Mouse (Mus musculus): Measurements from ENCODE around the gene Unk.

DNA sequence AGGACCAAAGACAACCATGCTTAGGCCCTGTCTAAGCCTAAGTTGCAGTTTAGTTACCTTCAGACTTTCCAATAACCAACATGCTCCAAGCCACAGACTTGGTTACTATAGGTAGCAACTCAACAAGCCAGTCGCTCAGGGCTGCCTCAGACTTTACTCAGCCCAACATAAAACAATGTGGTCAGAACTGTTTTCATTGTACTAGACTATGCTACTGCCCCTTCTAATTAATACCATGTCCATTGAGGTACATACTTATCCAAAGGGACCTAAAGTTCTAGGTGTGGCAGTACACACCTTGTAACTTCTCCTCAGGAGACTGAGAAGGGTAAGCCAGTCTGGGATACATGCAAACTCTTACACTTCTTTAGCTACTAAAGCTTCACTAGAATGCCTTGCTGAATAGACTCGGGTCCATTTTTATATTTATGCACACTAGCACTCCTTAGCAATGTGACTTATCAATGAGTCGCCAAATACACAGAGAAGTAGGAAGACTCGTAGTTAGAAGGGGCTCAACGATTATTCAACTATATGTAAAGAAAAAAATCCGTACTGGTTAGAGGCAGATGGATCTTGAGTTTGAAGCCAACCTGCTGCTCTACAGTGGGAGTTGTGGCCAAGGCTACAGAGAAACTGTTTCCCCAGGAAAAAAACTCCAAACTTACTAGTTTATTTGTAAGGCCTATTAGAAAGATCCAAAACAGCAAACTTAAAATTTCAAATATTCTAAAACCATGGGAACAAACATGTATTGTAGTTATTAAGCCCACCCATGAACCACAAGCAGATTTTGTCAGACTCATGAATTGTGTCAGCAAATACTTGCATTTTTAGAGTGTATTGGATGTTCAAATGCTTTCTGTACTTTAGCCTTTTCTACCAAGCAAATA is 8.5 kb upstream of the Unk start:
- TF ChIP-seq POLR2A (IDR thresholded peaks at IDR 0.05; ENCODE audit: borderline replicate concordance, insufficient read depth, low read length) (0 out of 2 replicates have a peak, but pooled peaks have one; percentile 11), CTCF (IDR thresholded peaks at IDR 0.05; ENCODE audit: borderline replicate concordance, insufficient read depth, low read depth, low read length) (no peak)

Measured in cerebellum, adult 2 months (tissue).